Mouse (Mus musculus) megakaryocyte-erythroid progenitor cell, adult 5-6 weeks (primary cell): Measurements from ENCODE around the gene Ajap1. TPM values are rescaled to one million over a fixed set of nuclear protein-coding genes. Genes with fewer than 3 reads are reported as not detected.

Experiments
- ATAC-seq: replicated peaks from 2 replicates; pipeline ENCODE4 v1.8.0; 2016; ENCODE audit warnings: mild to moderate bottlenecking, inconsistent platforms; ENCODE audit not compliant: severe bottlenecking, poor library complexity, low FRiP score, low TSS enrichment
- total RNA-seq, 2 experiments: library from RNA; stranded (forward) in 1 of 2; stranded (reverse) in 1 of 2; fragments of 200-1000, 215-1000 nt in 1 of 2; fragments of >200 nt in 1 of 2; fragmentation: Nextera tagmentation in 1 of 2; gene quantifications; 2 replicates each; pipeline ENCODE4 v1.2.3; 2014 to 2017

The Ajap1 gene
- total RNA-seq, 2 experiments from 2014 or later, result not detected

GRCm38 (mm10) chr4:153459503-153459902 is 23.1 kb downstream of the Ajap1 start:
- ATAC-seq, result no peak

DNA sequence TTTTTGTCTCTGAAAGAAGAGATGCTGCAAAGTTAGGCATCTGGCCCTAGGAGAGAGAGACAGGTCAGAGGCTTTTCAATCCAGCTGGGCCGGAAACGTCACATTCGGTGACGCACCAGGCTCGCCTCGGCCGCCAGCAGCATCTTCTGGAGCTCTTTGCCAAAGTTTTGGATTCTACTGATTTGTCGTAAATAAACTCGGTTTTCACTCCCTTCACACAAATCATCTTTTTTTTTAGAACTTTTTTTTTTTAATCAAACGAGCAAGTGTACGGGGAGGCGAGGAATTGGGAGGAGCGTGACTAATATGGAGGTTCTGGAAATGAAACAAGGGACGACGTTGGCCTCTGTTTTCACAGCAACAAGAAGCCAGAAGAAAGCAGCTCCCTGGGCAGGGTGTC is 23.8 kb downstream of the Ajap1 start:
- no peak for ATAC-seq

GRCm38 (mm10) chr4:153453496-153453895 is 29.1 kb downstream of the Ajap1 start:
- no peak for ATAC-seq

DNA sequence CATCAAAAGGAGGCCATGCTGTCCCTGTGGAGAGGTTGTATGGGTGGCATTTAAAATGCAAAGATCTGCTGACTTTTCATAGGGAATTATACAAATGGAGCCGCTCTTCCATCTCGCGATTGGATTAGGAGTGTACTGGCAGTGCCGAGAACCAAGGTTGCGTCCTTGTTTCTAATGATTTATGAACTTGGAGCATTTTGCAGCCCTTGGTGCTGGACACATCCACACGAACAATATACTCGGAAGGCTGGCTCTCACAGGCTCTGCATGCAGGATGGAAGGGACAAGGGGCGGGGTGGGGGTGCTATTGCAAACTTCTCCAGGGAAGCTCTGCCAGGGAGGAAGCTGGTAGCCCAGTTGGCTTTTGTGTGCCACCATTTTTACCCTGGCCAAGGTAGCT is 31.1 kb downstream of the Ajap1 start:
- no peak for ATAC-seq

DNA sequence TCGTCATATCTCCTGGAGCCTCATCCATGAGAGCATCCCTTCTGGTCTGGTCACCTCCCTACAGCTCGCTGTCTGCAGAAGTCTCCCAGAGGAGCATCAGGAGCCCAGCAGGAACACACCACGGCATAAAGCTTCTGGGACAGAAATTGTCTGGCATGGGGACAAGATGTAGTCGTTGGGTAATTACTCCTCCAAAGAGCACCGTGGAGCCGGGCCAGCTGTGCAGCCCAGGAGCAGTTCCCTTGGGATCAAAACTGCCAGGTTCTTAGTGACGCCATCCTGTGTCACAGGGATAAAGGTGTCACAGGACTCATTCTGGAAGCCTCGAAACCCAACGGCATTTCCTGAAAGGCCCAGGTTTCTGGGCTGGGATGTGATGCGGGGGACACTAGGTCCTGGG is 40.1 kb downstream of the Ajap1 start:
- no peak for ATAC-seq

GRCm38 (mm10) chr4:153439868-153440267 is 42.7 kb downstream of the Ajap1 start:
- no peak for ATAC-seq

DNA sequence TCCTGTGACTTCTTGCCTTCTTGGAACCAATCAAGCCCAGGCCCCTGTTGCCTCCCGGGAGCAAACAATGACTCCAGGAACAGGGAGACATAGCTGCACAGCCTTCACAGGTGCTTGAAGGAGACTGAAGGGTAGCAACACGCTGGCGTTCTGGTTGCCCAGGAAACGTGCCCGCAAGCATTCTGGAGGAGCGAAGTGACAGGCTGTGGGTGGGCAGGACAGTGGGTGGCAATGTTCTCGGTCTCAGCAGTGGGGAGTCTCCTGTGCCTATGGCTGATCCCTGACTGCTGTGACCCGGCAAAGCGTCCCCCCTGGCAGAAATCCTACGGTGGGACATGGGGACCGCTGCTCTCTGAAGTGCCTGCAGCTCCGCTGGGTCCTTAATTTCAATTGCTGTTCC is 43.6 kb downstream of the Ajap1 start:
- no peak for ATAC-seq

DNA sequence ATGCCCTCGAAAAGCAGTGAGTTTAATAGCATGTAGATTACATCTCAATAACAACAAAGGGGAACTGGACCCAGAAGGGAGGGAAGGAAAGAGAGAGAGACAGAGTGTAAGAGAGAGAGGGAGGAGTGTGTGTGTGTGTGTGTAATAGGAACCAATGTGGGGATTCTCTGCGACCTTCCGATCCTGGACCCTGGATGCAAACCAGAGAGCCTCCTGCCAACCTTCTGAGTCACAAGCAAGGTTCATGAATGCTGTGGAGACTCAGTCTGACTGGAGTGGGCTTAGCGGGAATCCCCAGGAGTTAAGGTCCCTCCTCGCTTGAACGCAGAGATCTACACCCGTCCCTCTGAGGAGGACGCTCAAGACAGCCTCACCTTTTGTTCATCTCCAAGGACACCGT is 45.4 kb downstream of the Ajap1 start:
- no peak for ATAC-seq

DNA sequence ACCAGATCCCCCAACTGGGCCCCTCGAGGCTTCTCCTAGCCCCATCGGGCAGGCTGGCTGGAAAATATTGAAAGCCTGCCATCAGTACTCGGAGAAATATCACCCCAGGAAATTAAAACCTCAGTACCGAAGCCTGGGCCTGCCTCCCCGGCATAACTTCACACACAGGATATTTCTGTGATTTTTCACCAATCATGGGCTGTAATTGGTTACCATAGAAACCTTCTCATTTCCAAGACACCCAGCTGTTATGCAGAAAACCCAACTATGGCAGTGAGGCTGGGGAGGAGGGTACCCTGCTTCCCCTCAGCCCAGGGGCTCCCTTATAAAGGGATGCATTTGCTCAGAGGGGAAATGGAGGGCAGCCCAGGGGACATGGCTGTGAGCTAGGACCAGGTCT is 46.7 kb downstream of the Ajap1 start:
- ATAC-seq, result no peak

GRCm38 (mm10) chr4:153429971-153430370 is 52.6 kb downstream of the Ajap1 start:
- no peak for ATAC-seq

DNA sequence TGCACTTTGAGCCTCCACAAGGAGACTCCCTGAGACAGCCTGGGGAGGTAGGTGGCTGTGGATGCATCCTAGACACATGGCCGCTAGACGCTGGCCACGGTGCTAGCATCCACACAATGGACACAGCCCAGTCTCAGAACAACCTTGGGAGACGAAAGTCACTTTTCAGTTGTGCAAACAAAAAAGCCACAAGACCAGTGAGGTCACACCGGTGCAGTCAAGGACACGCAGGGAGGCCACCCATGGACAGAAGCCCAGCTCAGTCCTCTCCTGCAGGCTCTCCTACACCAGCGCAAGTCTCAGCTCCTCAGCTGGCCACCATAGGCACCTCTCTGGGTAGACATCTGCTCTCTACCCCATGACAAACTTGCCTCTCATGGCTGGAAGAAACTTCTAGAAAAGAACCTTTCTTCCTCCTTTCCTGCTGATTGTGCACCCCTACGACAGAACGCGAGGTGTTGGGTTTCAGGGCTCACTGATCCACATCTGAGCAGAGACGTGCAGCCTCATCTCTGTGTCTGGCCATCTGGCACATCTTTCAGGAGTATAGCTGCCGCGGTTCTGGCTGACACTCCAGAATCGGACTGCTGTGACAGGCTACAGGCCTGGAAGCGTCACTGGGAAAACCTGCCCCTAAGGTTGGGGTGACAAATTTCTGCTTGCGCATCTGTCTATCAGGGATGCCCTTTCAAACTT is 56.5 kb downstream of the Ajap1 start:
- no peak for ATAC-seq

- ATAC-seq, result no peak
Measured at GRCm38 (mm10) chr4:153424324-153424723, 58.3 kb downstream of the Ajap1 start.

DNA sequence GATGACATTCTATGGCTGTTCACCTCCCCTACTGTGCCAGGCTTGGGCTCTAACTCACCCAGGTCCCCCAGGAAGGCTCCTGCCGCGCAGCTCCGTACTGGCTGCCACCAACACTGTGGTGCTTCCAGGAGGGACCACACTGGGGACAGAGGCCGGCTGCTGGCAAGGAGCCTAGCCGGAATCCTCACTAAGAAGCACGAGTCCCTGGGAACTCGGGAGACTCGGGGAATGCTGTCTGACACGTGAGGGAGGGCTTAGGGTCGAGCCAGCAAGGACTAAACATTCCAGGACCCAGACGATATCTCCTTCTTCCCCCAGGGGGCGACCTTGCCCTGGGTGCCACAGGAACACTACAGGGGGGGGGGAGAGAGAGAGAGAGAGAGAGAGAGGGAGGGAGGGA is 64.7 kb downstream of the Ajap1 start:
- ATAC-seq, result no peak

- ATAC-seq, result no peak
Measured at GRCm38 (mm10) chr4:153417164-153417896, 65.3 kb downstream of the Ajap1 start.

DNA sequence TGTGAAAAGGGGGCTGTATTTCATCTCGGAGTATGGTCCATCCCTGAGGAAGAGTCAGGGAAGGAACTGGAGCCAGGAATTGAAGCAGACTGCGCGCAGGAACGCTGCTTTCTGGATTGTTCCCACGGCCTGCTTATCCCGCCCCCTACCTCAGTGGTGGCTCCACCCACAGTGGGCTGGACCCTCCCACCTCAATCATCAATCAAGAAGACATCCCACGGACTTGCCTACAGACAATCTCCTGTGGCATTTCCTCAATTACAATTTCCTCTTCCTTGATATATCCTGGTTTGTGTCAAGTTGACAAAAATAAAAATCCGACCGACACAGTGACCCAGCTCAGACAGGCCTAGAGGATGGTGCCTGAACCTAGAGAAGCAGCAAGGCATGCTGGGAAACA is 66.5 kb downstream of the Ajap1 start:
- no peak for ATAC-seq

DNA sequence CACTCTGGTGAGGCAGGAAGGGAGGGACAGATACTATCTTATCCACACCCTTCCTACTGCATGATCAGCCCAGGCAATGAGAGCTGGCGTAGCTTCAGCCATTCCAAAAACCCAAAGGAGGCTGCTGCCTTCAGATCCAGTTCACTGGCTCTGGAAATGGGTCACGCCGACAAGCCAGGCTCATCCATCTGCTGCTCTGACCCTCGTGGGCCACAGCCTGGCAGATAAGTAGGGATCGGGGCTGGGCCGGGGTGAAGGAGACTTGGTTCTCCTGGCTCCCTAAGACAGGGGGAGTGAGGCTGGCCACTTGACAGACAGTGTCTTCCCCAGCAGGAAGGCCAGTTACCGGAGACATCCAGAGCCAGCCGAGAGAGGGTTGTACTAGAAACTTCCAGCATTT is 84.2 kb downstream of the Ajap1 start:
- ATAC-seq, result no peak

GRCm38 (mm10) chr4:153387478-153387877 is 95.1 kb downstream of the Ajap1 start:
- ATAC-seq, result no peak

- no peak for ATAC-seq
Measured at GRCm38 (mm10) chr4:153381433-153381832, 101.2 kb downstream of the Ajap1 start.

- ATAC-seq, result no peak
Measured at GRCm38 (mm10) chr4:153380885-153381284, 101.7 kb downstream of the Ajap1 start.

DNA sequence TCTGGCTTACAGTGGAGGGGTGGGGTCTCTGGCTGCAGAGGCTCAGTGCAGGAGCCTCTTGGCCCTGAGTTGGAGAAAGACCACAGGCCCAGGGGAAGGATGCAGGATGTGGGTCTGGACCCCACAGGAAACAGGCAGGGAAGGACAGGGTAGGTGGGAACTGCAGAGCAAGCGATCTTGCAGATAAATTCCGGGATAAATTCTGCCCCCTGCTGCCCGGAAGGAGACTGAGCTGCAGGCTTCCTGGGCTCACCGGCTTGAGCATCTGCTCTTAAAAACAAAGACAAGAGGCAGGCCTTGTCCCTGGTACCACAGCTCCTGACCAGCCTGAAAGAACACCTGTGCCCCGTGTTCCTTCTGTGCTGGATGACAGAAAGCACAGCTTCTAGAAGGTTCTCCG is 104.6 kb downstream of the Ajap1 start:
- no peak for ATAC-seq

DNA sequence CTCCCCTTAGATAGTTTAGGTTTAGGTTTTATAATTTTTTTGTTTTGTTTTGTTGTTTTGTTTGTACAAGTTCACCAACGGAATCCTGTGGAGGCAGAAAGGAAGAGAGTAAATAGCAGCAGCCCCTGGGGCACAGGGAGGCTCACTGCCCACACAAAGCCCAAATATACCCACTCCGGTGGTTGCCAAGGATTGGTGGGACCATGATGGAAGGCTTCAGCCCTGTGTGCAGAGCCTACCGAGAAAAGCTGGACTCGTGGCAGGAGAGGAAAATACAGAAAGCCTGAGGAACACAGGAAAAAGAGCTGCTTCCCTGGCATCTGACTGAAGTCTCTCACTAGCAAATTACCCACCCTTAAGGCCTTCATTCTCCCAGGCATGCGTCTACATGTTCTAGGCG is 108.4 kb downstream of the Ajap1 start:
- ATAC-seq, result no peak
